Mouse (Mus musculus) lung, adult 2 months (tissue): ENCODE data around the gene Topors.
A peak's percentile ranks its signal among the peaks of the same experiment; 100 is the strongest.

ENCODE experiments used
- CTCF ChIP-seq: fragments of 200-500 bp; IDR thresholded peaks from 2 replicates; pipeline ENCODE4 v1.5.1; 2011; ENCODE audit warnings: mild to moderate bottlenecking, low read length, control low read depth; ENCODE audit not compliant: insufficient read depth
- POLR2A ChIP-seq: fragments of 200-500 bp; IDR thresholded peaks from 2 replicates; pipeline ENCODE4 v1.6.1; 2011; ENCODE audit warnings: low read depth, mild to moderate bottlenecking, control low read depth, low read length, borderline replicate concordance; ENCODE audit errors: extremely low read depth

GRCm38 (mm10) chr4:40217910-40218309, 51.7 kb downstream of the Topors start:
- TF ChIP-seq POLR2A (no peak), CTCF (0 out of 2 replicates have a peak, but pooled peaks have one; percentile 6)
